Mouse (Mus musculus) liver, embryonic 16.5 days (tissue): Measurements from ENCODE around the gene S100a9. TPM values are rescaled to one million over a fixed set of nuclear protein-coding genes. Genes with fewer than 3 reads are reported as not detected.

Experiments used
- ATAC-seq: fragments of 200-750 bp; cut with Nextera tagmentation; 2 replicates; pipeline ENCODE4 v1.8.0; 2017; ENCODE audit warnings: low read depth, mild to moderate bottlenecking, moderate number of reproducible peaks, moderate library complexity
- H3K27ac ChIP-seq: fragments of 300-500 bp; sonication (generic); 2 replicates; pipeline ENCODE4 v1.5.1; 2014; ENCODE audit warnings: mild to moderate bottlenecking, low read length
- H3K27me3 ChIP-seq: fragments of 300-500 bp; sonication (generic); 2 replicates; pipeline ENCODE4 v1.6.1; 2014; ENCODE audit warnings: low read depth, low read length, mixed read lengths; ENCODE audit not compliant: control insufficient read depth, insufficient read depth
- H3K36me3 ChIP-seq: fragments of 300-500 bp; sonication (generic); 2 replicates; pipeline ENCODE4 v1.6.1; 2014; ENCODE audit warnings: mild to moderate bottlenecking; ENCODE audit not compliant: control insufficient read depth, insufficient read depth
- H3K4me1 ChIP-seq: fragments of 300-500 bp; sonication (generic); 2 replicates; pipeline ENCODE4 v1.6.1; 2014; ENCODE audit warnings: low read depth, low read length, mixed read lengths; ENCODE audit not compliant: control insufficient read depth
- H3K4me2 ChIP-seq: fragments of 300-500 bp; sonication (generic); 2 replicates; pipeline ENCODE4 v1.6.1; 2014; ENCODE audit warnings: low read depth, low read length, mixed read lengths
- H3K4me3 ChIP-seq: fragments of 300-500 bp; sonication (generic); 2 replicates; pipeline ENCODE4 v1.5.1; 2014; ENCODE audit warnings: low read depth, mild to moderate bottlenecking, low read length
- H3K9ac ChIP-seq: fragments of 300-500 bp; sonication (generic); 2 replicates; pipeline ENCODE4 v1.6.1; 2014; ENCODE audit warnings: low read depth, low read length
- H3K9me3 ChIP-seq: fragments of 300-500 bp; sonication (generic); replicated peaks from 2 replicates; pipeline ENCODE4 v1.6.1; 2016; ENCODE audit warnings: low read length; ENCODE audit not compliant: control insufficient read depth
- whole genome bisulfite sequencing: fragments of 180-500 bp; shearing (Covaris S2); extraction: QIAGEN DNeasy Blood & Tissue Kit; methylation state at CpG from one replicate; pipeline ENCODE4 v1.1.7; 2014; ENCODE audit not compliant: insufficient replicate concordance; 5-methylcytosine and 5-hydroxymethylcytosine counted together
- polyA plus RNA-seq: library from polyadenylated mRNA; unstranded; fragments of >200 nt; fragmentation: Nextera tagmentation; extraction: Ambion mirVana; gene quantifications from 2 replicates; pipeline ENCODE4 v1.2.1, GENCODE M21; 2015

S100a9 gene
- polyA plus RNA-seq, 1 experiment from 2014 or later: 1,805 TPM

DNA sequence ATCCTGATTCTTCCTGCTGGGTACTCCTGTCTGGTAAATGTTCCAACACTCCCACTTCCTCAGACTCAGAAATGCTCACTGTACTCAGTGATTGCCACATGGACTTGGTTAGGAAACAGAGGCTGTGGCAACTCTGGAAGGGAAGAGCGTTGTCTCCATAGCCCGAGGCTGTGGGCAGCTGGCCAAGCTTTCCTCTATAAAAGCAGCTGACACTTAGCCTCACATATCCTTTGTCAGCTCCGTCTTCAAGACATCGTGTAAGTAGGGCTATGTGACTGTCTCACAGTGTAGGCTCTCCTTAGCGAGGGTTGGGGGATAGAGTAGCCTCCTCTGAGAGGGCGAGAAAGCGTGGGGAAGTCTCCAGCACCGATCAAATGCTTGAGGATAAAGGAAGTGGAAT lies 26.7 kb downstream of the S100a9 start, which contains the start of gene S100a8:
TSS of gene S100a8 (plus strand) at position 133 of the 400 bp plus-strand sequence.
- ATAC-seq: no peak
- Histone ChIP-seq H3K27ac (peak within 1 kb of the TSS; percentile 39; the same call in 1 of the 2 replicates), H3K4me3 (peak within 1 kb of the TSS; percentile 30)

DNA sequence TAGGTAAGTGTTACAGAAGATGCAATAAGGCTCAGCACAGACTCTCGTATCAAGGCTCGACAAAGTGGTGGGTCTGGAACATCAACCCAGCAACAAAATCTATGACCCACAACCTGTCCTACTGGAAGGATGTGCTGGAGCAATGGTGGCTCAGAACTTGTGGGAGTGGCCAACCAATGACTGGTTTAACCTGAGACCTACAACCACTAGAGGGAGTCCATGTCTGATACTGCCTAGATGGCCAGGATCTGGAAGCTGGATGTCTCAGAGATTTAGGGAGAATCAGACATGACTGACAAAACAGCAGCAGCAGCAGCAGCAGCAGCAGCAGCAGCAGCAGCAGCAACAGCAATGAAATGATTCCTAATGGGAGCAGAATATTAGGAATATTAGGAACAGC lies 31.3 kb downstream of the S100a9 start:
- Histone ChIP-seq H3K36me3 (no peaks in the 10 kb centered on the region), H3K4me3 (no peak overlapping the region), H3K9me3 (no peaks in the 10 kb centered on the region), H3K27me3 (no peaks in the 10 kb centered on the region), H3K4me1 (no peaks in the 10 kb centered on the region), H3K4me2 (no peak overlapping the region), H3K27ac (no peak overlapping the region), H3K9ac (no peak overlapping the region)
- 42% methylated on average over 2 of the region's 2 CpGs for WGBS
- ATAC-seq: no peak

More for the DNA sequence above, 26.7 kb downstream of the S100a9 start, which contains the start of gene S100a8:
- no peaks in the 10 kb centered on the region for H3K27me3 ChIP-seq
- 43% methylated on average over 8 of the region's 8 CpGs for WGBS
- H3K36me3 ChIP-seq: no peaks in the 10 kb centered on the region
- H3K4me1 ChIP-seq: no peaks in the 10 kb centered on the region
- H3K4me2 ChIP-seq: no peak within 1 kb of the TSS
- H3K9me3 ChIP-seq: no peaks in the 10 kb centered on the region
- H3K9ac ChIP-seq: no peak within 1 kb of the TSS

DNA sequence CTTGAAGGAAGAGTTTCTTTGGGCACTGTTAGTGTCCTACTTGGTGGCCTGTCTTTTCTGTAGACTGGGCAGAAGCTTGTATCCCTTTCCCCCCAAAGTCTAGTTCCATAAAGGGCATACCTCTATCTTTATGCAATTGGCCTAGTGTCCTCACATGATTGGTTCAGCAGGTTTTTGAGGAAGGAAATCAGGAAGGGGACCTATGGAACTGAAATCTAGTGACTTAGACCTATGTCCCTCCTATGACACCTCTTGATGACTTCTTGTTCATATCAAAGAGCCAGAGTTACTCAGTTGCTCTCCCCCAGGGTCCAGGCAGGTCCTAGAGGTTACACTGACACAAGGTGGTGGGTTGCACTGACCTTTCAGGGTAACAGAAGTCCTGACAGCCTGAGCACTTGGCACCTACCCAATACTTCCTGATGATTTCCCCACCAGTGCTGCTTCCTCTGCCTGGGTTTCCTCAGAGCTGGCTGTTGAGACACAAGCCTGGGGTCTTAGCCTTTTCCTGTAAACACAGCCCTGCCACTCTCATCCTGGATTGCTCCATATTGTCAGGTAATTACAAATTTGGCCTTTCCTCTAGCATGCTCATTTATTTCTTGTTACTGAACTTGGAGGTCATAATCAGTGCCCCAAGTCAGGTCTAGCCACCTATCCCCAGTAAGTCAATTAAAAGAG lies 36.0 kb downstream of the S100a9 start:
- Histone ChIP-seq H3K9ac (no peak overlapping the region), H3K4me2 (no peak overlapping the region), H3K27me3 (no peaks in the 10 kb centered on the region), H3K4me1 (no peaks in the 10 kb centered on the region), H3K9me3 (no peaks in the 10 kb centered on the region), H3K4me3 (no peak overlapping the region), H3K36me3 (no peaks in the 10 kb centered on the region), H3K27ac (no peak overlapping the region)
- no peak for ATAC-seq

DNA sequence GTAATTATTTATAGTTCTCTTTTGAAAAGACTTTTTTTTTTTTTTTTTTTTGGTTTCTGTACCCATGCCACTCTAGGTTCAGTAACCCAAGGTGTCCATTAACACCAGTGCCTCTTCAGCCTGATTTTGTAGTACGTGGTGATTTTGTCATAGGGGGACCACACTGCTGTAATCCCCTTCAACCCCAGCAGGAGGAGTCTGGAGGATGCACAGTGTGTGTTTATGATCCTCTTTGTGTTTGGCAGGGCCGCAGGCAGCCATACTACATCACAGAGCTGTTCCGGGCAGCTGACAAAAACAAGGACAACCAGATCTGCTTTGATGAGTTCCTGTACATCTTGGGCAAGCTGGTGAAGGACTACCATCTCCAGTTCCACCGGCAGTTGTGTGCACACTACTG lies 38.1 kb downstream of the S100a9 start:
- Histone ChIP-seq H3K9me3 (no peaks in the 10 kb centered on the region), H3K27ac (no peak overlapping the region), H3K27me3 (no peaks in the 10 kb centered on the region), H3K4me2 (no peak overlapping the region), H3K4me3 (no peak overlapping the region), H3K36me3 (no peaks in the 10 kb centered on the region), H3K4me1 (no peaks in the 10 kb centered on the region), H3K9ac (no peak overlapping the region)
- 47% methylated on average over 4 of the region's 4 CpGs for WGBS
- ATAC-seq: no peak

DNA sequence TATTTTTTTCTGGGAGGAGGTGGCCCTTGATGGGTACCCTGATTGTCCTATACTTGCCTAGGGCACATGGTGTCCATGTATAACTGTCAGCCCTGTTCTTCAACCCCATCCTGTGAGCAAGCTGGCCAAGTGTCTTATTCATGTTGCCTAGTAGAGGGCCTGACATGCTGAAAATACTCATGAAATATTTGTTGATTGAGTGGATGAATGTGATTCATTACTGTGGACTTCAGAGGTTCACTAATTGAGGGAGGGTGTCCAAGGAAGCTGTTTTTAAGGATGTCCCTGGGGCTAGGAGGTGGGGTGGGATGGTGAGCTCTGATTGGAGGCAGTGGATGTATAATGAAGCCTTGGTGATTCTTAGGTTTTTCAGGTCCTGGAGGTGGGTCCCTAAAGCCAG lies 41.8 kb downstream of the S100a9 start, which contains the start of gene S100a7a:
TSS of gene S100a7a (plus strand) at position 301 of the 400 bp plus-strand sequence.
- no peak within 1 kb of the TSS for H3K9ac ChIP-seq
- no peak within 1 kb of the TSS for H3K4me2 ChIP-seq
- no peaks in the 10 kb centered on the region for H3K36me3 ChIP-seq
- no peak for ATAC-seq
- H3K4me3 ChIP-seq: no peak within 1 kb of the TSS
- no peak within 1 kb of the TSS for H3K27ac ChIP-seq
- H3K9me3 ChIP-seq: no peaks in the 10 kb centered on the region
- no peaks in the 10 kb centered on the region for H3K4me1 ChIP-seq
- no peaks in the 10 kb centered on the region for H3K27me3 ChIP-seq

DNA sequence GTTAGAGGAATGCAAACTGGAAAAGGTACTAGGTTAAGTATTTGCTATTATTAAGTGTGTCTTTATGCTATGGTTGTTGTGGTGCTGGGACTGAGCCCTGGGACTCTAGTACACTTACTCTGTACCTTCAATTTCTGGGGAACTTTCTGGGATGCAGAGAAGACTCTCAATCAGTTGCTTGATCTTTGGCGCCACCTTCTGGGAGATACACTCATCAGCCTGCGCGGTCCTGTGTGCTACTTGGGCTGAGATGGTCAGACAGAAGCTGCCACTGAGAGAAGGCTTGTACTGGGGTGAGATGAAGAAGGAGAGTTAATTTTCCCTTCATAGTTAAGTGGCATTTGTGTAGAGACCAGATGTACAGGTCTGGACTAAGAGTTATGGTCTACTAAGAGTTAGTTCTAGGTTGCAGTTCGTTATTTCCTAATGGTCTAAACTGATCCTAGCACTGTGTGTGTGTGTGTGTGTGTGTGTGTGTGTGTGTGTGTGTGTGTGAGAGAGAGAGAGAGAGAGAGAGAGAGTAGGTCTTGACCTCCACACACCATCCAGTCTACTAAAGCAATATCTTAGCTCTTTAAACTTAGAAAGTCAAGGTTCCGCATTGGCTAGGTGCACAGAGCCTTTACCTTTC lies 42.5 kb downstream of the S100a9 start:
- no peak for ATAC-seq
- no peaks in the 10 kb centered on the region for H3K36me3 ChIP-seq
- H3K27ac ChIP-seq: no peak overlapping the region
- WGBS: 27% methylated on average over 5 of the region's 5 CpGs
- no peaks in the 10 kb centered on the region for H3K27me3 ChIP-seq
- H3K4me2 ChIP-seq: no peak overlapping the region
- H3K4me1 ChIP-seq: no peaks in the 10 kb centered on the region
- no peak overlapping the region for H3K4me3 ChIP-seq
- H3K9me3 ChIP-seq: no peaks in the 10 kb centered on the region
- H3K9ac ChIP-seq: no peak overlapping the region

DNA sequence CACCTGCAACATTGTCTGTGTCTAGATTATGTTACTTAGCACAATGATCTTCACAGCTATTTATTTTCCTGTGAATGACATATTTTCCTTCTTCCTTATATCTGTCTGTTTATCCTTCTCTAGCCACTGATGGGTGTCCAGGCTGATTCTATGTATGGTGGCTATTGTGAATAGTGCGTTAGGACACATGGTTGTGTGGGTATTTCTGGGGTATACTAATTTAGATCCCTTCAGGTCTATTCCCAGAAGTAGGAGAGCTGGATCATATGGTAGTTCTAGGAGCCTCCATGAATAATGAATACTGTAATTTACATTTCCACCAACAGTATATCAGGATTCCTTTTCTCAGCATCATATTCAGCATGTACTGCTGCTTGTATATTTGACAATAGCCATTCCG lies 45.7 kb downstream of the S100a9 start:
- no peak for ATAC-seq
- no peaks in the 10 kb centered on the region for H3K9me3 ChIP-seq
- H3K4me1 ChIP-seq: no peaks in the 10 kb centered on the region
- no peak overlapping the region for H3K27ac ChIP-seq
- H3K9ac ChIP-seq: no peak overlapping the region
- no peak overlapping the region for H3K4me3 ChIP-seq
- H3K36me3 ChIP-seq: no peaks in the 10 kb centered on the region
- no peaks in the 10 kb centered on the region for H3K27me3 ChIP-seq
- WGBS: 69% methylated on average over 2 of the region's 2 CpGs
- no peak overlapping the region for H3K4me2 ChIP-seq

DNA sequence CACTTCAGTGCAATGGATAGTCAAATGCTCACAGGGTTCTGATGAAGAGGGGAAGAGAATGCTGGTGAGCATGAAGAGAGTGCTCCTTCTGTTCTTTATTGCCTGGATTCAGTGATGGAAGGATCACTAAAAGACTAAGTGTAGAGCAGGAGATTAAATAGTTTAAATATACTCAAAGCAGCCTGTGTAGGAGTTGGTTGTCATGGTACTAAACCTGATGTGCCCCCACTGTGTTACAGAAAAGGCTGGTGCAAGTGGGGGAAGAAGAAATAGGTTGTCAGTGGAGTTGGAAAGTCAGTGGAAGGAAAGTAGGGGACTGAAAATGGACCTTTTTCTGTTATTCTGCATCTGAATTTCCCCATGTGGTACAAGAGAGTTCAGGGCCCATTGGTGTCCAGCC lies 46.5 kb downstream of the S100a9 start:
- no peak overlapping the region for H3K27ac ChIP-seq
- H3K4me1 ChIP-seq: no peaks in the 10 kb centered on the region
- H3K4me2 ChIP-seq: no peak overlapping the region
- no peaks in the 10 kb centered on the region for H3K27me3 ChIP-seq
- no peak for ATAC-seq
- H3K4me3 ChIP-seq: no peak overlapping the region
- no peak overlapping the region for H3K9ac ChIP-seq
- no peaks in the 10 kb centered on the region for H3K9me3 ChIP-seq
- no peaks in the 10 kb centered on the region for H3K36me3 ChIP-seq

DNA sequence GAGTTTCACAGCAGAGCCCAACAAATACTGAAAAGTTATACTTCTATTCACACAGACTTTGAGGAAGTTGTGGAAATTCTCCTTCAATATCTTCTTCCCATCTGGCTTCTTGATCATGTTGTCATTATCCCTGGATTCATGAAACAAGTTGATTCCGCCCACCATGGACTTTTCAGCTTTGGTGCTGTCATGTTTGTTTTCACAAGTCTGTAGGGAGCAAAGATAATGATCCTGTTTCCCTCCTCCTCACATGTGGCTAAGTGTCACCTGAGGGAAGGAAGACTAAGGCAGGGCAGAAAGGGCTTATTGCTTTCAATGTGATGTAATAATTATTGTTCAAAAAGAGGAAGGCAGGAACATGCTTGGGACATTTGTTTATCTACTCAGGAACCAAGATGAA lies 48.2 kb downstream of the S100a9 start:
- ATAC-seq: no peak
- Histone ChIP-seq H3K4me3 (no peak overlapping the region), H3K27ac (no peak overlapping the region), H3K9me3 (no peaks in the 10 kb centered on the region), H3K36me3 (no peaks in the 10 kb centered on the region), H3K4me1 (no peaks in the 10 kb centered on the region), H3K9ac (no peak overlapping the region), H3K27me3 (no peaks in the 10 kb centered on the region), H3K4me2 (no peak overlapping the region)
- 46% methylated on average over 1 of the region's 1 CpGs for WGBS
